Mouse (Mus musculus) ES-Bruce4 (cell line): ENCODE measurements around the gene Gm1527.

Experiments used
- CTCF ChIP-seq: IDR thresholded peaks from one replicate; pipeline ENCODE4 v1.8.1; 2011; ENCODE audit warnings: low read depth, low read length
- EP300 ChIP-seq: IDR thresholded peaks from 2 replicates; pipeline ENCODE4 v1.6.1; 2011; ENCODE audit warnings: low read depth, low read length; ENCODE audit not compliant: insufficient read depth
- POLR2A ChIP-seq: IDR thresholded peaks from one replicate; pipeline ENCODE4 v1.8.1; 2011; ENCODE audit warnings: low read length; ENCODE audit not compliant: insufficient read depth

GRCm38 (mm10) chr3:28965931-28966330 lies 73.5 kb downstream of the Gm1527 start:
- no peak for TF ChIP-seq CTCF
- no peak for TF ChIP-seq EP300
- TF ChIP-seq POLR2A: no peak
